Mouse (Mus musculus) hindbrain, postnatal 0 days (tissue): Measurements from ENCODE around the gene Pmpca. TPM values are rescaled to one million over a fixed set of nuclear protein-coding genes. Genes with fewer than 3 reads are reported as not detected.

ENCODE experiments used
- ATAC-seq: fragments of 200-750 bp; cut with Nextera tagmentation; 2 replicates; pipeline ENCODE4 v1.8.0; 2017; ENCODE audit warnings: mild to moderate bottlenecking, moderate TSS enrichment, moderate library complexity
- DNase-seq: peaks from one replicate; pipeline ENCODE4 v3.0.0-alpha.2; 2015; ENCODE audit warnings: low spot score
- H3K27ac ChIP-seq: fragments of 300-500 bp; sonication (generic); 2 replicates; pipeline ENCODE4 v1.5.1; 2014; ENCODE audit warnings: mild to moderate bottlenecking
- H3K27me3 ChIP-seq: fragments of 300-500 bp; sonication (generic); 2 replicates; pipeline ENCODE4 v1.6.1; 2014; ENCODE audit warnings: low read length, mixed read lengths; ENCODE audit not compliant: insufficient read depth
- H3K36me3 ChIP-seq: fragments of 300-500 bp; sonication (generic); 2 replicates; pipeline ENCODE4 v1.6.1; 2014; ENCODE audit warnings: low read length, mixed read lengths; ENCODE audit not compliant: insufficient read depth
- H3K4me1 ChIP-seq: fragments of 300-500 bp; sonication (generic); 2 replicates; pipeline ENCODE4 v1.6.1; 2014; ENCODE audit warnings: antibody characterized with exemption, low read length, mixed read lengths; ENCODE audit not compliant: insufficient read depth
- H3K4me2 ChIP-seq: fragments of 300-500 bp; sonication (generic); 2 replicates; pipeline ENCODE4 v1.6.1; 2014; ENCODE audit warnings: low read depth, mild to moderate bottlenecking, low read length, moderate library complexity, mixed read lengths
- H3K4me3 ChIP-seq: fragments of 300-500 bp; sonication (generic); 2 replicates; pipeline ENCODE4 v1.5.1; 2014; ENCODE audit warnings: low read length
- H3K9ac ChIP-seq: fragments of 300-500 bp; sonication (generic); replicated peaks from 2 replicates; pipeline ENCODE4 v1.6.1; 2014; ENCODE audit warnings: mild to moderate bottlenecking, low read length, moderate library complexity, mixed read lengths
- H3K9me3 ChIP-seq: fragments of 300-500 bp; sonication (generic); 2 replicates; pipeline ENCODE4 v1.6.1; 2016; ENCODE audit warnings: low read length, mixed read lengths
- CTCF ChIP-seq: IDR thresholded peaks from 2 replicates; pipeline ENCODE4 v1.5.1; 2016; ENCODE audit warnings: antibody characterized with exemption, control low read depth, low read depth
- WGBS: fragments of 180-500 bp; shearing (Covaris S2); extraction: QIAGEN DNeasy Blood & Tissue Kit; methylation state at CpG from one replicate; pipeline ENCODE4 v1.1.7; 2014; 5-methylcytosine and 5-hydroxymethylcytosine counted together
- polyA plus RNA-seq: library from polyadenylated mRNA; unstranded; fragments of >200 nt; fragmentation: Nextera tagmentation; extraction: Ambion mirVana; gene quantifications from 2 replicates; pipeline ENCODE4 v1.2.1, GENCODE M21; 2015
- total RNA-seq: library from RNA; depleted of rRNA; stranded (reverse); fragments of >200 nt; gene quantifications from 2 replicates; pipeline ENCODE4 v1.2.3, GENCODE M21; 2014

Gene Pmpca
- total and polyA plus RNA-seq, 2 experiments from 2014 or later = 68.5 to 94.9 TPM

DNA sequence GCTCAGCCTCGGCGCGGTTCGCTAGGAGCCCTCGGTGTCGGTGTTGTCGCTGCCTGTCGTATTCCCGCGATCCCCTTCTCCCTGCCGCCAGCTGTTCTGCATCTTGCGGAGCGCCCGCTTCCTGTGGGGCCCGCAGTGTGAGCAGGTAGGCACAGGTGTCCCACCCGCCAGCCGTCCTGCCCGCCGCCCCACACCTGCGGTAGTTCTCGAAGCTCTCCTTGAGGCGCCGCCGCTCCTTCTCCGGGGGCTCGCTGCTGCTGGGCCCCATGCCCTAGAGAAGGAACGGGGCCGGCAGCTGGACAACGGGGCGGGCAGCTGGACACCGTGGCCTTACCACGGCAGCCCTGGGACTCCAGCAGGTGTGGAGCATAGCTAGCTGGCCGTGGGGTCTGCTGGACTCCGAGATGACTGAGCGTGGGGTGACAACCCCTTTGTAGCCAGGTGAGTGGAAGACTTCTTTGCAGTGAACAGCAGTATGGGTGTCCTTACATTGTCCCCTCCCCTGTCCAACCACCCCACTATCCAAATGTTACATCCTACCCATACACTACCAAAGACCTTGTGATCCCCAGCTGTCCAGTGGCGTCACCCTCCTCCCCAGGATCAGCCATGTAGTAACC lies 36.7 kb upstream of the Pmpca start:
- WGBS = 2% methylated on average over 36 of the region's 36 CpGs
- Histone ChIP-seq H3K4me1 (peaks cover 20% of the 10 kb centered on the region), H3K4me2 (peak overlapping the region; percentile 97), H3K9me3 (no peaks in the 10 kb centered on the region), H3K9ac (peak overlapping the region; percentile 95), H3K36me3 (peaks cover 10% of the 10 kb centered on the region), H3K4me3 (peak overlapping the region; percentile 82), H3K27ac (peak overlapping the region; percentile 91), H3K27me3 (no peaks in the 10 kb centered on the region)
- TF ChIP-seq CTCF = no peak
- ATAC-seq = peak; percentile 24
- DNase-seq = no peak

DNA sequence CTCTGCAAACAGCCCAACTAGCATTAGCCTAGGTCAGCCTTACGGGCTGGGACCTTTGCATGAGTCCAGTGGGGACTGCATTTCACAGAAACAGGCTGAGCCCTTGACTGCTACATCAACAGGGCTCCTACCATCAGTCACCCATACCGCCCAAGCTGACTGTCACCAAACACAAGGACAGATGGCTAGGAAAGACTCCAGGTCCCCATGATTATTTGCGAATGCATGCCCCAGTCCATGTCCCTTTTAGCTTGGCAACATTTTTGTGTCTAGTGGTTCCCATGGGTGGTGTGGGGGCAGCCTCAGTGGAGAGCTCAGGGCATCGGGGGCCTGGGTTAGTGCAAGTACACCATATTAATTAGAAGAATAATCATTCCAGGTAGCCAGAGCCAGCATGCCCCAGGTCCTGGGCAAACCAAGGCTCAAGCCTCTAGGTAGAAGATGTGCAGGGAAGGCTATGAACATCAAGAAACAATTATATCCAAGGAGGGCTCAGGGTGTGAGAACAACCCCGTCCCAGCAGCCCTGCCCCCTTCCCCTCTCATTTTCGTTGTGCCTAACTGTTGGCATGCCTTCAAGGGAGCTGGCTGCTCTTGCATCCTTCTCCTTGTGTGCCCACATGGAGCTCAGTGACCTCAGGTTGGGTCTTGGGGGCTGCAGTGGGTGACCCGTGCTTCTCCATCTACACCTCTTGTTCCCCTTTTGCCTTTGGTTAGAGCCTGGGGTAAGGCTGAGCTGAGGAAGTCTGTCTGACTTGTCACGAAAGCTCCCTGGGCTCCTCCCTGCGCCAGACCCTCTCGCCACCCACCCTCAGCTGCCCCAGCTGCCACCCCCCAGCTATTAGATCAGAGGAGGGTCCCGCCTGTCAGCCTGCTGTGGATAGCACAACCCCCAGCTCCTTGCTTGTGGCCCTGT lies 35.8 kb upstream of the Pmpca start:
- H3K9me3 ChIP-seq = no peaks in the 10 kb centered on the region
- H3K9ac ChIP-seq = peak overlapping the region; percentile 95; the same call in 1 of the 2 replicates
- H3K4me2 ChIP-seq = peak overlapping the region; percentile 97
- TF ChIP-seq CTCF = no peak
- no peaks in the 10 kb centered on the region for H3K27me3 ChIP-seq
- 85% methylated on average over 11 of the region's 11 CpGs for WGBS
- DNase-seq (no peak), ATAC-seq (no peak)
- H3K36me3 ChIP-seq = peaks cover 8% of the 10 kb centered on the region
- H3K4me3 ChIP-seq = peak overlapping the region; percentile 82
- H3K4me1 ChIP-seq = peaks cover 20% of the 10 kb centered on the region
- 0 out of 2 replicates have a peak overlapping the region, but pooled peaks have one; percentile 91 for H3K27ac ChIP-seq

GRCm38 (mm10) chr2:26354401-26354800 lies 34.7 kb upstream of the Pmpca start:
- H3K4me3 ChIP-seq = no peak overlapping the region
- no peak overlapping the region for H3K4me2 ChIP-seq
- H3K36me3 ChIP-seq = peaks cover under 1% of the 10 kb centered on the region; the same call in 1 of the 2 replicates
- WGBS = 94% methylated on average over 4 of the region's 4 CpGs
- TF ChIP-seq CTCF = no peak
- H3K4me1 ChIP-seq = peaks cover 20% of the 10 kb centered on the region
- ATAC-seq (no peak), DNase-seq (no peak)
- no peak overlapping the region for H3K9ac ChIP-seq
- H3K9me3 ChIP-seq = no peaks in the 10 kb centered on the region
- H3K27me3 ChIP-seq = no peaks in the 10 kb centered on the region
- no peak overlapping the region for H3K27ac ChIP-seq

DNA sequence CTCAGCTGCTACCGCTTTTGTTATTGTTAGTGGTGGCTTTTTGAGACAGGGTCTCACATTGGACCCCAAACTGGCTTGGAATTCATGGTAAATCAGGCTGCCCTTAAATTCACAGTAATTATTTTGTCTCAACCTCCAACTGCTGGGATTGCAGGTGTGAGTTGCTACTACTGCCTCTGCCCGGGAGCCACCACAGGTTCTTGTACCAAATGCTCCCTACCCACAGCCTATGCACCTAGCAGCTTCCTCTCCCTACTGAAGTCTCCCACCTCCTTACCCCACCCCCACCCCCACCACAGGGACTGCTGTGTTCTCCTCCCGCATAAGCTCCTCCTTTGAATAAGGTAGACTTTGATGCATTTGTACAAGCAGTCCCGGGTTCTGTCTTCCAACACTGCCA lies 32.9 kb upstream of the Pmpca start:
- DNase-seq (no peak), ATAC-seq (no peak)
- no peaks in the 10 kb centered on the region for H3K9me3 ChIP-seq
- no peak for TF ChIP-seq CTCF
- H3K9ac ChIP-seq = no peak overlapping the region
- peaks cover 13% of the 10 kb centered on the region for H3K4me1 ChIP-seq
- 84% methylated on average over 4 of the region's 4 CpGs for WGBS
- H3K27me3 ChIP-seq = no peaks in the 10 kb centered on the region
- H3K4me2 ChIP-seq = no peak overlapping the region
- H3K27ac ChIP-seq = no peak overlapping the region
- H3K36me3 ChIP-seq = no peaks in the 10 kb centered on the region
- H3K4me3 ChIP-seq = no peak overlapping the region

GRCm38 (mm10) chr2:26356678-26357077 lies 32.5 kb upstream of the Pmpca start:
- H3K27ac ChIP-seq = no peak overlapping the region
- H3K36me3 ChIP-seq = no peaks in the 10 kb centered on the region
- no peak overlapping the region for H3K4me2 ChIP-seq
- H3K9ac ChIP-seq = no peak overlapping the region
- no peaks in the 10 kb centered on the region for H3K9me3 ChIP-seq
- no peak for TF ChIP-seq CTCF
- H3K4me3 ChIP-seq = no peak overlapping the region
- H3K27me3 ChIP-seq = no peaks in the 10 kb centered on the region
- DNase-seq (no peak), ATAC-seq (no peak)
- peaks cover 13% of the 10 kb centered on the region for H3K4me1 ChIP-seq
- 80% methylated on average over 7 of the region's 7 CpGs for WGBS

DNA sequence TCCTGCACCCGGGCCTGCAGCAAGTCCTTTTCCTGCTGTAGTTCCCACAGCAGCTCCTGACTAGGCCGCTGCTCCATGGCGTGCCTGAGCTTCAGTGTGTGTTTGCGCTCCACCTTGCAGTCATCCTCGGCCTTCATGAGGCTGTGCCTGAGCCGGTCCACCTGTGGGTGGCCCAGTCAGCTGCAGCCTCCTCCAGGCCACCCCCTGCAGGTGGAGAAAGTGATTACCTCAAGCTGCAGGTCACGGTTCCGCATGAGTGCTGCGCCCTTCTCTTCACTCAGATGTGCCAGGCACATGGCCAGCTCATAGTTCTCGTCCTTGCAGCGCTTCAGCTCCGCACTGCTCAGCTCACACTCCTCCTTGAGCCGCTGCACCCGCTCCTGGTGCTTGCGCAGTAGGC lies 31.7 kb upstream of the Pmpca start:
- Histone ChIP-seq H3K9ac (no peak overlapping the region), H3K4me1 (peaks cover 13% of the 10 kb centered on the region), H3K36me3 (no peaks in the 10 kb centered on the region), H3K4me3 (no peak overlapping the region), H3K27ac (no peak overlapping the region), H3K27me3 (no peaks in the 10 kb centered on the region), H3K9me3 (no peaks in the 10 kb centered on the region), H3K4me2 (no peak overlapping the region)
- peak; percentile 40 for TF ChIP-seq CTCF
- DNase-seq = no peak
- 48% methylated on average over 15 of the region's 15 CpGs for WGBS
- ATAC-seq = no peak
